Mouse (Mus musculus): Measurements from ENCODE around the gene Tescl. TPM values are rescaled to one million over a fixed set of nuclear protein-coding genes. Genes with fewer than 3 reads are reported as not detected.
A peak's percentile ranks its signal among the peaks of the same experiment; 100 is the strongest.

Tescl gene
- polyA plus RNA-seq, 1 experiment: 277 TPM

- H3K4me1 ChIP-seq (ENCODE audit: control insufficient read depth, insufficient read depth, low read length): peaks cover 3% of the 10 kb centered on the region
- H3K4me3 ChIP-seq (ENCODE audit: control insufficient read depth, low read depth, low read length): no peak overlapping the region
- H3K27me3 ChIP-seq (ENCODE audit: control insufficient read depth, insufficient read depth, low read length): no peaks in the 10 kb centered on the region
- H3K36me3 ChIP-seq (ENCODE audit: control insufficient read depth, insufficient read depth, low read length): no peaks in the 10 kb centered on the region
- H3K27ac ChIP-seq (ENCODE audit: control insufficient read depth, insufficient read depth, low read depth, low read length): no peak overlapping the region
- TF ChIP-seq CTCF (IDR thresholded peaks at IDR 0.05; ENCODE audit: control insufficient read depth, insufficient read depth, insufficient replicate concordance, low read depth, low read length) (no peak), POLR2A (IDR thresholded peaks at IDR 0.05; ENCODE audit: control insufficient read depth, low read depth, low read length) (no peak)
Measured at GRCm38 (mm10) chr7:24368226-24368625, 34.5 kb upstream of the Tescl start.

DNA sequence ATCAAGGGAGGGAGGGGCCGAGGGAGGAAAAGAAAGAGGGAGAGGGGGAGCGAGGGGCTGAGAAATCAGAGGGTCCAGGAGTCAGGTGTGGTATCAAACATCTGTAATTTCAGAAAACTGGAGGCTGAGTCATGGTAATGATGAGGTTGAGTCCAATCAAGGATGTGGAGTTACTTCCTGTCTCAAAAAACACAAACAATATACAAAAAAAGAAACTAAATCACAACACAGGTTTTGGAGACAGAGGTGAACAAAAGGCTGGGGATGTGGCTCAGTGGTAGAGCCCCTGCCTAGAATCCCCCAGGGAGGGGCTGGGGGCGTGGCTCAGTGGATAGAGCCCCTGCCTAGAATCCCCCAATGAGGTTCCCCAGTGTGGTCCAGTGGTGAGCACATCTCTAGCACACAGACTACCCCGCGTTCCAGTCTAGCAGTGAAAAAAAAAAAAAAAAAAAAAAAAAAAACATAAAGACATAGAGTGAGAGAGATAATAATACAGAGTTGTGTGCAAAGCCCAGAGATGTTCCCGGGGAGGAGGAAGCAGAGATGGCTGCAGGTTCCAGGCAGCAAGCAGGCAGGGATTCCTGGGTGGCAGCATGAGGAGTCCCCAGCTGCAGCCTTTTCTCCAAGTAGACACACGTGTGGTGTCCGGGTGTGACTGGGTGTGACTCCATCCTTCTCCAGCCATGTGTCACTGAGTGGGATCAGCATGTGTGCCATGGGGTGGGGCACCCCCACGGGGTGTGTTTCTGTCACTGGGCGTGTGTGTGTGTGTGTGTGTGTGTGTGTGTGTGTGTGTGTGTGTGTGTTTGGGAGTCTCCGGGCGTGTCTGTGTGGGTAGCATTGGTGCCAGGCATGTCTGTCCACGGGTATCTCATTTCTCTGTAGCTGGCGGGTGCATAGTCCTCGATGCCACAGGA is 33.2 kb upstream of the Tescl start:
- no peak overlapping the region for H3K27ac ChIP-seq (ENCODE audit: control insufficient read depth, insufficient read depth, low read depth, low read length)
- H3K4me1 ChIP-seq (ENCODE audit: control insufficient read depth, insufficient read depth, low read length): peaks cover 3% of the 10 kb centered on the region
- H3K4me3 ChIP-seq (ENCODE audit: control insufficient read depth, low read depth, low read length): no peak overlapping the region
- TF ChIP-seq CTCF (IDR thresholded peaks at IDR 0.05; ENCODE audit: control insufficient read depth, insufficient read depth, insufficient replicate concordance, low read depth, low read length) (no peak), POLR2A (IDR thresholded peaks at IDR 0.05; ENCODE audit: control insufficient read depth, low read depth, low read length) (no peak)
- H3K36me3 ChIP-seq (ENCODE audit: control insufficient read depth, insufficient read depth, low read length): no peaks in the 10 kb centered on the region
- no peaks in the 10 kb centered on the region for H3K27me3 ChIP-seq (ENCODE audit: control insufficient read depth, insufficient read depth, low read length)

GRCm38 (mm10) chr7:24365258-24366014 is 31.7 kb upstream of the Tescl start:
- H3K4me3 ChIP-seq (ENCODE audit: control insufficient read depth, low read depth, low read length): no peak overlapping the region; the same call in 1 of the 2 replicates
- H3K27ac ChIP-seq (ENCODE audit: control insufficient read depth, insufficient read depth, low read depth, low read length): no peak overlapping the region
- H3K4me1 ChIP-seq (ENCODE audit: control insufficient read depth, insufficient read depth, low read length): peaks cover 3% of the 10 kb centered on the region
- H3K36me3 ChIP-seq (ENCODE audit: control insufficient read depth, insufficient read depth, low read length): no peaks in the 10 kb centered on the region
- no peaks in the 10 kb centered on the region for H3K27me3 ChIP-seq (ENCODE audit: control insufficient read depth, insufficient read depth, low read length)
- no peak for TF ChIP-seq CTCF (IDR thresholded peaks at IDR 0.05; ENCODE audit: control insufficient read depth, insufficient read depth, insufficient replicate concordance, low read depth, low read length)
- TF ChIP-seq POLR2A (IDR thresholded peaks at IDR 0.05; ENCODE audit: control insufficient read depth, low read depth, low read length): no peak

DNA sequence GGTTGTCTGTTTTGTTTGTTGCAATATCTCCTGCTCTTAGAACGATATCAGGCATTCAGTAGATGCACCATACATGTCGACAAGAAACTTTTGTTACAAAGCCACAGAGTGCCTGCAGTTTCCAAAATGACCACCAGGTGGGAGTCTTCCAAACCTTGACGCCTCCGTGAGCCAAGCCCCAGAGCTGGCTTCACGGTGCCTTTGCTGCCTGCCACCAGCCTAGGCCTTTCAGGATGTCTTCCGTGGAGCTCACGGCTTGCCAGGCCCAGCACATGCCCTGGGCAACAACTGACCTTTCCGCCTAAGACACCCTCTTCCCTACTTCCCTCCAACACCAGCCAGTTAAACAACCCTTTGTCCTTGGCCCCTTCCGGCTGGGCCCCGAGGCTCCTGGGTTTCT is 31.1 kb upstream of the Tescl start:
- Histone ChIP-seq H3K36me3 (ENCODE audit: control insufficient read depth, insufficient read depth, low read length) (no peaks in the 10 kb centered on the region), H3K27ac (ENCODE audit: control insufficient read depth, insufficient read depth, low read depth, low read length) (no peak overlapping the region), H3K27me3 (ENCODE audit: control insufficient read depth, insufficient read depth, low read length) (no peaks in the 10 kb centered on the region), H3K4me3 (ENCODE audit: control insufficient read depth, low read depth, low read length) (peak overlapping the region; percentile 26; the same call in 1 of the 2 replicates), H3K4me1 (ENCODE audit: control insufficient read depth, insufficient read depth, low read length) (peaks cover 3% of the 10 kb centered on the region)
- TF ChIP-seq CTCF (IDR thresholded peaks at IDR 0.05; ENCODE audit: control insufficient read depth, insufficient read depth, insufficient replicate concordance, low read depth, low read length) (peak; percentile 77), POLR2A (IDR thresholded peaks at IDR 0.05; ENCODE audit: control insufficient read depth, low read depth, low read length) (no peak)

- no peak for TF ChIP-seq POLR2A (IDR thresholded peaks at IDR 0.05; ENCODE audit: control insufficient read depth, low read depth, low read length)
- Histone ChIP-seq H3K27ac (ENCODE audit: control insufficient read depth, insufficient read depth, low read depth, low read length) (no peak overlapping the region), H3K36me3 (ENCODE audit: control insufficient read depth, insufficient read depth, low read length) (no peaks in the 10 kb centered on the region), H3K27me3 (ENCODE audit: control insufficient read depth, insufficient read depth, low read length) (no peaks in the 10 kb centered on the region), H3K4me1 (ENCODE audit: control insufficient read depth, insufficient read depth, low read length) (peaks cover 3% of the 10 kb centered on the region), H3K4me3 (ENCODE audit: control insufficient read depth, low read depth, low read length) (no peak overlapping the region)
Measured at GRCm38 (mm10) chr7:24363228-24363627, 29.5 kb upstream of the Tescl start.

DNA sequence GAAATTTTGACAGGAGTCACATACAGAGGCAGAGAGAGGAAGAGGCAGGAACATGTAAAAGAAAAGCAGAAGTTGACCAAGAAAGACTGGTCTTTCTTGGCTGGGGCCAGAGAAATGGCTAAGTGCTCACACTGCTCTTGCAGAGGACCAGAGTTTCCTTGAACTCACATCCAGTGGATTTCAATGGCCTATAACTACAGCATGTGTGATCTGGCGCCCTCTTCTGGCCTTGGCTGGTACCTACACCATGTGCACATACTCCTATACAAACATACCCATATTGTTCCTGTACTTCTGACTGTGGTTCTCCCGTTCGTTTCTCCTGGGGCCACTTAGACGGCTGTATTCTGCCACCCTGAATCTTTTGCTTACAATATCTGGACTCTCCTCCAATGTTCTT is 27.3 kb upstream of the Tescl start:
- Histone ChIP-seq H3K4me1 (ENCODE audit: control insufficient read depth, insufficient read depth, low read length) (peaks cover 3% of the 10 kb centered on the region), H3K27ac (ENCODE audit: control insufficient read depth, insufficient read depth, low read depth, low read length) (no peak overlapping the region), H3K27me3 (ENCODE audit: control insufficient read depth, insufficient read depth, low read length) (no peaks in the 10 kb centered on the region), H3K36me3 (ENCODE audit: control insufficient read depth, insufficient read depth, low read length) (no peaks in the 10 kb centered on the region), H3K4me3 (ENCODE audit: control insufficient read depth, low read depth, low read length) (no peak overlapping the region)
- TF ChIP-seq CTCF (IDR thresholded peaks at IDR 0.05; ENCODE audit: control insufficient read depth, insufficient read depth, insufficient replicate concordance, low read depth, low read length) (peak; percentile 53; the same call in 1 of the 2 replicates), POLR2A (IDR thresholded peaks at IDR 0.05; ENCODE audit: control insufficient read depth, low read depth, low read length) (no peak)

DNA sequence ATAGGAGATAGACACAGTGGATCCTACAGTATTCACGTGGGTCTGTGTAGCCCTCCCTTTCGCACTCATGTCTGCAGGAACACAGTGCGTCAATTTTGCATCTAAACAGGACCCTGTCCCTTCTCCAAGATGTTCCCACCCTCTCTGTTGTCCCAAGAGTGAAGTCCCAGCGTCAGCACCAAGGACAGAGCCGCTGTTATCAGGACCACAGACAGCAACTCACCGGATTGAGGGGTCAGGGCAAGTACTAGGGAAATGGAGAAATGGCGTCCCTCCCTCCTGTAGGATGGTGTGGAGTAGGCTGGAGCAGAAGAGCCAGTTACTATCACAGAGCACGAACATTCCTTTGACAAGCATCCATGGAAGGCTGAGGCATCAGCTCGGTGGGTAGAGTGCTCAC is 25.5 kb upstream of the Tescl start:
- no peaks in the 10 kb centered on the region for H3K36me3 ChIP-seq (ENCODE audit: control insufficient read depth, insufficient read depth, low read length)
- TF ChIP-seq CTCF (IDR thresholded peaks at IDR 0.05; ENCODE audit: control insufficient read depth, insufficient read depth, insufficient replicate concordance, low read depth, low read length) (0 out of 2 replicates have a peak, but pooled peaks have one; percentile 5), POLR2A (IDR thresholded peaks at IDR 0.05; ENCODE audit: control insufficient read depth, low read depth, low read length) (no peak)
- H3K4me3 ChIP-seq (ENCODE audit: control insufficient read depth, low read depth, low read length): no peak overlapping the region
- no peaks in the 10 kb centered on the region for H3K27me3 ChIP-seq (ENCODE audit: control insufficient read depth, insufficient read depth, low read length)
- H3K4me1 ChIP-seq (ENCODE audit: control insufficient read depth, insufficient read depth, low read length): peaks cover 3% of the 10 kb centered on the region
- no peak overlapping the region for H3K27ac ChIP-seq (ENCODE audit: control insufficient read depth, insufficient read depth, low read depth, low read length)

Data from testis, adult 2 months (tissue).